Mouse (Mus musculus) bone marrow, adult 2 months (tissue): ENCODE measurements around the gene Glrx5.

Experiments used
- CTCF ChIP-seq: fragments of 200-500 bp; IDR thresholded peaks from 2 replicates; pipeline ENCODE4 v1.5.1; 2011; ENCODE audit warnings: low read length, control low read depth; ENCODE audit not compliant: control insufficient read depth, insufficient read depth
- POLR2A ChIP-seq: fragments of 200-500 bp; IDR thresholded peaks from 2 replicates; pipeline ENCODE4 v1.6.1; 2011; ENCODE audit warnings: low read depth, mild to moderate bottlenecking, control low read depth, low read length, borderline replicate concordance; ENCODE audit not compliant: control insufficient read depth

GRCm38 (mm10) chr12:104987936-104988335 is 44.6 kb upstream of the Glrx5 start:
- TF ChIP-seq POLR2A (no peak), CTCF (no peak)
